Mouse (Mus musculus) mouse trophoblast stem cell (cell line): ENCODE measurements around the gene Tcap.

Experiments
- in situ Hi-C, 2 experiments: fragments of 300-500 bp; cut with MseI, MboI; formaldehyde crosslinking; loops; 2 replicates in 1 of 2; 3 replicates in 1 of 2; pipeline ENCODE4 v1.15.1; 2025

Gene Tcap

GRCm38 (mm10) chr11:98355732-98356299 is 27.8 kb upstream of the Tcap start:
- in situ Hi-C loops: no loop called here

GRCm38 (mm10) chr11:98356625-98357394 is 26.8 kb upstream of the Tcap start:
- in situ Hi-C loops: no loop called here

- in situ Hi-C loops: no loop called here
Observed at GRCm38 (mm10) chr11:98357396-98358160, 26.0 kb upstream of the Tcap start.

- in situ Hi-C loops: no loop called here
Observed at GRCm38 (mm10) chr11:98358161-98359083, 25.2 kb upstream of the Tcap start, which contains the start of gene Stard3. Stard3 (plus strand) TSS chr11:98358368.

GRCm38 (mm10) chr11:98360866-98361521 is 22.6 kb upstream of the Tcap start:
- in situ Hi-C loops: no loop called here

GRCm38 (mm10) chr11:98363817-98364216 is 19.8 kb upstream of the Tcap start:
- in situ Hi-C loops: no loop called here

GRCm38 (mm10) chr11:98364410-98364809 is 19.2 kb upstream of the Tcap start:
- in situ Hi-C loops: no loop called here

- in situ Hi-C loops: no loop called here
Observed at GRCm38 (mm10) chr11:98366290-98366689, 17.3 kb upstream of the Tcap start.

GRCm38 (mm10) chr11:98367171-98367862 is 16.3 kb upstream of the Tcap start:
- in situ Hi-C loops: no loop called here

- in situ Hi-C loops: no loop called here
Observed at GRCm38 (mm10) chr11:98367863-98368186, 15.8 kb upstream of the Tcap start.

GRCm38 (mm10) chr11:98369337-98369736 is 14.3 kb upstream of the Tcap start:
- in situ Hi-C loops: no loop called here

- in situ Hi-C loops: no loop called here
Observed at GRCm38 (mm10) chr11:98370588-98370987, 13.0 kb upstream of the Tcap start.

- in situ Hi-C loops: no loop called here
Observed at GRCm38 (mm10) chr11:98371556-98372240, 11.9 kb upstream of the Tcap start.

- in situ Hi-C loops: no loop called here
Observed at GRCm38 (mm10) chr11:98372406-98372805, 11.2 kb upstream of the Tcap start.

- in situ Hi-C loops: no loop called here
Observed at GRCm38 (mm10) chr11:98373244-98373643, 10.4 kb upstream of the Tcap start.

GRCm38 (mm10) chr11:98374266-98374665 is 9.3 kb upstream of the Tcap start:
- in situ Hi-C loops: no loop called here

- in situ Hi-C loops: no loop called here
Observed at GRCm38 (mm10) chr11:98376756-98377155, 6.9 kb upstream of the Tcap start.

- in situ Hi-C loops: no loop called here
Observed at GRCm38 (mm10) chr11:98377787-98378186, 5.8 kb upstream of the Tcap start.

GRCm38 (mm10) chr11:98379379-98379778 is 4.2 kb upstream of the Tcap start:
- in situ Hi-C loops: no loop called here

- in situ Hi-C loops: no loop called here
Observed at GRCm38 (mm10) chr11:98380106-98380505, 3.5 kb upstream of the Tcap start.
